Mouse (Mus musculus) forebrain, embryonic 13.5 days (tissue): ENCODE data around the gene Slfn9. TPM values are rescaled to one million over a fixed set of nuclear protein-coding genes. Genes with fewer than 3 reads are reported as not detected.
"Not testable (repeated sequence)": the region's sequence is repeated elsewhere in the genome, so short reads cannot be mapped to it uniquely, and the experiment has no call there.

Source experiments
- ATAC-seq: fragments of 200-750 bp; cut with Nextera tagmentation; 2 replicates; pipeline ENCODE4 v1.8.0; 2017
- H3K27ac ChIP-seq: fragments of 300-500 bp; sonication (generic); 2 replicates; pipeline ENCODE4 v1.5.1; 2015; ENCODE audit warnings: inconsistent platforms, mild to moderate bottlenecking, moderate library complexity
- H3K27me3 ChIP-seq: fragments of 300-500 bp; sonication (generic); 2 replicates; pipeline ENCODE4 v1.6.1; 2015; ENCODE audit warnings: mild to moderate bottlenecking, inconsistent platforms
- H3K36me3 ChIP-seq: fragments of 300-500 bp; sonication (generic); 2 replicates; pipeline ENCODE4 v1.6.1; 2015; ENCODE audit warnings: mild to moderate bottlenecking, inconsistent platforms; ENCODE audit not compliant: poor library complexity, severe bottlenecking
- H3K4me1 ChIP-seq: fragments of 300-500 bp; sonication (generic); 2 replicates; pipeline ENCODE4 v1.6.1; 2015; ENCODE audit warnings: inconsistent platforms
- H3K4me2 ChIP-seq: fragments of 300-500 bp; sonication (generic); 2 replicates; pipeline ENCODE4 v1.6.1; 2015; ENCODE audit warnings: inconsistent platforms, mild to moderate bottlenecking, moderate library complexity
- H3K4me3 ChIP-seq: fragments of 300-500 bp; sonication (generic); 2 replicates; pipeline ENCODE4 v1.5.1; 2015; ENCODE audit warnings: mild to moderate bottlenecking, inconsistent platforms
- H3K9ac ChIP-seq: fragments of 300-500 bp; sonication (generic); 2 replicates; pipeline ENCODE4 v1.6.1; 2015; ENCODE audit warnings: mild to moderate bottlenecking, inconsistent platforms
- H3K9me3 ChIP-seq: fragments of 300-500 bp; sonication (generic); replicated peaks from 2 replicates; pipeline ENCODE4 v1.6.1; 2016; ENCODE audit warnings: inconsistent platforms
- WGBS: fragments of 180-500 bp; shearing (Covaris S2); methylation state at CpG from one replicate; pipeline ENCODE4 v1.1.7; 2015; 5-methylcytosine and 5-hydroxymethylcytosine counted together
- polyA plus RNA-seq: library from polyadenylated mRNA; unstranded; fragments of >200 nt; fragmentation: Nextera tagmentation; extraction: Ambion mirVana; gene quantifications from 2 replicates; pipeline ENCODE4 v1.2.1, GENCODE M21; 2015

The Slfn9 gene
- polyA plus RNA-seq, 1 experiment from 2014 or later = 9.3 TPM

DNA sequence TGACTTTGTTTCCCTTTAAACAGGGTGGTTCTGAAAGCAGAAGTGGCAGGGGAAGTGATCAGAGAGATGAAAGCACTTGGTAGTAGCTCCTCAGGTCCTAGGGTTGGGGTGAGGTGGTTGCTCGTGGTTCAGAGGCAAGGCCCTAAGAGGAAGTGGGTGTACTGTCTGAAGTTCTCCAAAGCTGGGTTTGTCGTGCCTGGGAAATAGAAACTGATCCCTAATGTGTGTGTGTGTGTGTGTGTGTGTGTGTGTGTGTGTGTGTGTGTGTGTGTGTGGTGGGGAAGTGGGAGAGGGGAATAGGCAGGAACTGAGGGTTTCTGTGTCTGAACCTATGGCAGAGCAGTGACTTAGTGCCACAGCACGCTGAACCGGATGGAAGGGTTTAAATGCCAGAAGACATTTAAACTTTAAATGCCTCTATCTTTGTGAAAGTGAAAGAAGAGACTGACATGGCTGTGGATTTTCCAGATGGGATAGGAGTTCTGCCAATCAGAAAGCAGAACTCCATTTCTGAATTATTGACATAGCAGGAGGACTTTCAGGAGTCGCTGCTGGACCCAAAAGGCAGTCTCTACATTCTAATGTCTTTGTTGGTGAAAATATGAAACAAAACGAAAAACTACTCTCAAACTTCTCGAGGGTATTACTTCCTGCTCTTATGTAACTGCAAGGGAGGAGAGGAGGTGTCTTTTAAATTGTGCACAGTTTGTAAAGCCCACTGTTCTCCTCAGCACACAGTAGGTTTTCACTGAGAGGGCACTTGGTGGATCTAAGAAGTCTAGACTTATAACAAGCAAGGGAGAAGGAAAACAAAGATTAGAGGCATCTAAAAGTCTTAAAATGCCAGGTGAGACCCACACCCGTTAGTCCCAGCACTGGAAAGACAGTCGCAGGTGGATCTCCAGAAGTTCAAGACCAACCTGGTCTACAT is 38.8 kb downstream of the Slfn9 start:
- H3K4me2 ChIP-seq = no peak overlapping the region
- H3K4me3 ChIP-seq = no peak overlapping the region
- H3K27ac ChIP-seq = no peak overlapping the region
- no peaks in the 10 kb centered on the region for H3K36me3 ChIP-seq
- ATAC-seq = no peak
- peaks cover 60% of the 10 kb centered on the region for H3K27me3 ChIP-seq
- H3K9ac ChIP-seq = no peak overlapping the region
- 71% methylated on average over 9 of the region's 9 CpGs for WGBS
- no peaks in the 10 kb centered on the region for H3K9me3 ChIP-seq
- H3K4me1 ChIP-seq = no peaks in the 10 kb centered on the region

DNA sequence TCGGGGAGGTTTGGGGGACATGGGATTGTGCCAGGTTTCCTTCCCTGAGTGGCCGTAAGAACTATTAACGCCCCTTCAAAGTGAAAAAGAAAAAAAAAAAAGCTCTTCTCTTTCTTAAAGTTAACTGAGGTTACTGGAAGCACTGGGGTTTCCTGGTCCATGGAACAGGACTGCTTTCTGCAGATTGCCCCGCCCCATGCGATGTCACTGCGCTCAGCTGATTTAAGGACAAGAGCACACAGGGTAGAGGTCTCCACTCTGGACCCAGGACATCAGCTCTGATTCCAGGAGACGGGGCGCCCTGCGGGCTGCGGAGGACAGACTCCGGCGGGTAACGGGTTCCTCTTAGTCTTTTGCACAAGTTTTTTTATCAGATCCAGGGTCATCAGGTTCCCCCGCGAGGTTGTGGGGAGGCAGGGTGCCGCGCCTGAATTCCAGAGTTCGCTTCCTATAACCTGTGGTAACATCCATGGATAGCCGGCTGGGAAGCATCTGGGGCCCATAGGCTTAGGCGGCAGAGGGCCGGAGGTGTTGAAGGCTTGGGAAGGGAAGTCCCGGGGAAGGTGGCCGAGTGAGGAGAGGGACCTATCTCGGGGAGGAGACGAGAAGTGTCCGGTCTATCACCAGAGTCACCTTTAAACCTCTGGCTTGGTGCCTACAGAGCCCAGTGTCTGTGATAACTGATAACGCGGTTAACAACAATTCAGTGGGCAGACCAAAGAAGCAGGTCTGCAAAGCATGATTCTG is 39.6 kb downstream of the Slfn9 start:
- 13% methylated on average over 28 of the region's 28 CpGs for WGBS
- H3K27me3 ChIP-seq = peaks cover 60% of the 10 kb centered on the region
- no peaks in the 10 kb centered on the region for H3K36me3 ChIP-seq
- ATAC-seq = no peak
- H3K4me3 ChIP-seq = no peak overlapping the region
- H3K9ac ChIP-seq = 0 out of 2 replicates have a peak overlapping the region, but pooled peaks have one; percentile 19
- no peaks in the 10 kb centered on the region for H3K9me3 ChIP-seq
- H3K4me2 ChIP-seq = 0 out of 2 replicates have a peak overlapping the region, but pooled peaks have one; percentile 9
- H3K27ac ChIP-seq = no peak overlapping the region
- H3K4me1 ChIP-seq = no peaks in the 10 kb centered on the region

DNA sequence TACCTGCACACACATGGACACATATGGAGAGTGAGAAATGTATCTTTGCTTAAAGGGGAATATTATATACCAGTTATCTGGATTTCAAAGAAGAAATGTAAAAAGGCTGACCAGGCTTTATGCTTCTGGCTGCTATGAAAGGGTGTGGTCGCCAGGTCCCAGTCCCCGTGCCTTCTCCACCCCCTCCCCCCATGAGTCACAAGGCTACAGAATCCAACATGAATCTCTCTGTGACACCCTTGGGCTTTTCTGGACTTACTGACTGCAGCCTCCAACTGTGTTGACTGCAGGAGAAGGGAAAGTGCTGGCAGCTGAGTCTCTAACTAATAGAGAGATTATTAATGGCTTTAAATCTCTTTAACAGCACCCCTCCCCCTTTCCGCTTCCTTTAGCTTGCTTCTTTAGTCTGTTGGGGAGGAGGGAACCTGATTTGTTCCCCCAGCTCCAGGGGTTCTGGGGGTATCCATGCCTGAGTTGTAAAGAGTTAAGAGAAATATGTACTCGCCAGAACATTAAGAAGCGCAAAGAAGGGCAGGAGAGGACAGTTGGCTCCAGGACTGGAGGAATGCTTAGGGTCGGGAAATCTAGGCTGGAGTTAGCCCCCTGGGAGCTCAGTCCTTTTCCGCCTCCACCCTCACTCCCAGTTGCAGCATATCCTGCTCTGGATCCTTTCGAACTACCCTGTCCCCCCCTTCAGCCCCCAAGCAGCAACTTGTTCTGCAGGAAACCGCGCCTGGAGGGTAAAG is 40.7 kb downstream of the Slfn9 start, which contains the start of gene Slfn5:
Gene Slfn5, plus strand, starts transcription at position 614 of the 746 bp plus-strand sequence.
- Histone ChIP-seq H3K4me1 (no peaks in the 10 kb centered on the region), H3K27ac (no peak within 1 kb of the TSS), H3K9ac (0 out of 2 replicates have a peak within 1 kb of the TSS, but pooled peaks have one; percentile 19), H3K4me2 (0 out of 2 replicates have a peak within 1 kb of the TSS, but pooled peaks have one; percentile 9), H3K4me3 (no peak within 1 kb of the TSS), H3K27me3 (peaks cover 60% of the 10 kb centered on the region), H3K36me3 (no peaks in the 10 kb centered on the region), H3K9me3 (no peaks in the 10 kb centered on the region)
- no peak for ATAC-seq
- WGBS = 11% methylated on average over 10 of the region's 10 CpGs

DNA sequence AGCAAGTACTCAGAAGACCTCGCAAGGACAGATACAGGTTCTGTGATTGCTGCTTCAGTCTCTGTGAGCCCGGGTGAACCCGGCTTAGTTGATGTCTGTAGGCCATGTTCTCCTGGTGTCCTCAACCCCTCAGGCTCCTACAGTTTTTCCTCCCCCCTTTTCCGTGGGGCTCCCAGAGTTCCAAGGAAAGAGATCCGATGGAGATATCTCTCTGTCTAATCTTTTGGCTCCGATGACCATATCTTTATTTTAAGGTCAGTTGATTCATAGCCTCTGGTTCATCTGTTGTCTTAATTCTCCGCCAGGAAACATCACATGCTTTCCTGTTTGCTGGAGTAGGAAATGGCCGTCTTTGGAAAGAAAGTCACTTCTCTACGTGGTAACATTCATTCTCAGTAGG is 42.6 kb downstream of the Slfn9 start:
- ATAC-seq = no peak
- H3K27ac ChIP-seq = no peak overlapping the region
- no peaks in the 10 kb centered on the region for H3K36me3 ChIP-seq
- H3K4me3 ChIP-seq = no peak overlapping the region
- H3K4me1 ChIP-seq = no peaks in the 10 kb centered on the region
- no peaks in the 10 kb centered on the region for H3K9me3 ChIP-seq
- H3K4me2 ChIP-seq = no peak overlapping the region
- no peak overlapping the region for H3K9ac ChIP-seq
- peaks cover 52% of the 10 kb centered on the region for H3K27me3 ChIP-seq
- WGBS = 91% methylated on average over 9 of the region's 9 CpGs

DNA sequence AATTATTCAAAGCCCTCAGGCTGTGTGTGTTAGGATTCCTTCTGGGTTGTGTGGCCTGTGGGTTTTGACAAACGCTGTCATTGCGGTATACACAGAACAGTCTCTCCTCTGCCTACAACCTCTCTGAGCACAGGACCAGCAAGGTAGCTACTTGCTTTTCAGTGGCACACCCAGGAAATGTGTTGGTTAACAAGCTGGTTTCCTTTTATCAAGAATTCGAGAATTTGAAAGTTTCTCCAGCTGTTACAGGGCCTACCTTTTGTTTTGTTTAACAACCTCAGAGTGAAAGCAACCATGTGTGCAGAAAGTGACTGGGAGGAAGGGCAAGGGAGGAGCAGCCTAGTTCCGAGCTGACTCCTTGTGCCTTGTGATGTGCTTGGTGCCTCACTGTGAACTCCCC is 44.2 kb downstream of the Slfn9 start:
- Histone ChIP-seq H3K27me3 (peaks cover 38% of the 10 kb centered on the region), H3K36me3 (no peaks in the 10 kb centered on the region)
- 43% methylated on average over 4 of the region's 4 CpGs for WGBS

DNA sequence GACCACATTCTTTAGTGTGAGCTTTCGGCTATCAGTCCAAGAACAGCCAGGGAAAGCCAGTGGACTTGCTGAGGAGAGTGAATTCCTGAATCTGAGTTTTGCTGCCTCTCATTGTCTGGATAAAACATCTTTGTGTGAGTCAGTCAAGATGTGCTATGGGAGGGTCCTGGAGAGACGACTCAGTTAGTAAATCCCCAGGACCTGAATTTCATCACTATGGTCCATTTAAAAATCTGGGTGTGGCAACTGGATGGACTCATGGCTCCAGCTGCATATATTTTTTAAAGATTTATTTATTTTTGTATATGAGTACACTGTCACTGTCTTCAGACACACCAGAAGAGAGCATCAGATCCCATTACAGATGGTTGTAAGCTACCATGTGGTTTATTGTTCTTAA is 46.0 kb downstream of the Slfn9 start:
- Histone ChIP-seq H3K27me3 (peaks cover 20% of the 10 kb centered on the region), H3K27ac (no peak overlapping the region), H3K9ac (no peak overlapping the region), H3K4me2 (no peak overlapping the region), H3K36me3 (no peaks in the 10 kb centered on the region), H3K9me3 (no peaks in the 10 kb centered on the region), H3K4me1 (no peaks in the 10 kb centered on the region), H3K4me3 (no peak overlapping the region)
- no peak for ATAC-seq
- WGBS = 74% methylated on average over 2 of the region's 2 CpGs

More for the DNA sequence above, 44.2 kb downstream of the Slfn9 start:
- H3K9ac ChIP-seq = no peak overlapping the region
- H3K4me3 ChIP-seq = no peak overlapping the region
- no peak overlapping the region for H3K4me2 ChIP-seq
- no peak overlapping the region for H3K27ac ChIP-seq
- no peaks in the 10 kb centered on the region for H3K4me1 ChIP-seq
- H3K9me3 ChIP-seq = no peaks in the 10 kb centered on the region
- ATAC-seq = no peak

DNA sequence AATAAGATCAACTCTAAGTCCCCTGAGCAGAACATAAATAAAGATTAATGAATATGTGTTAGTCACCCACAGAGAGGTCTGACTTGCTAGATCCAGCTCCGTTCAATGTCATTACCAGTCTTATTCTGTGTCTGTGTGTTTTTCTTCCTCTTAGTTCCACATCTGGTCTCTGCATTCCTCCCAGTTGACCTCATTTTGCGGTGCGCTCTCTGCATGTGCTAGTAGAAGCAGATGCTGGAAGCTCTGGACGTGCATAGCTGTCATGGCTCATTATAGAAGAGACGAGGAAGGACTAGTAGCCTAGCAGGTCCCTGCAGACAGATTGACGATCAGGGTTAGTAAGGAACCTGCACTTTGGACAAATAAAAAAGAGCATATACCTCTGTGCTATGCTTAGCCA is 48.3 kb downstream of the Slfn9 start:
- Histone ChIP-seq H3K36me3 (no peaks in the 10 kb centered on the region), H3K9ac (no peak overlapping the region), H3K9me3 (no peaks in the 10 kb centered on the region), H3K4me3 (no peak overlapping the region), H3K27ac (no peak overlapping the region), H3K4me1 (no peaks in the 10 kb centered on the region), H3K27me3 (0 out of 2 replicates have a peak, but pooled peaks cover 3% of the 10 kb centered on the region), H3K4me2 (no peak overlapping the region)
- WGBS = 83% methylated on average over 6 of the region's 6 CpGs
- no peak for ATAC-seq

DNA sequence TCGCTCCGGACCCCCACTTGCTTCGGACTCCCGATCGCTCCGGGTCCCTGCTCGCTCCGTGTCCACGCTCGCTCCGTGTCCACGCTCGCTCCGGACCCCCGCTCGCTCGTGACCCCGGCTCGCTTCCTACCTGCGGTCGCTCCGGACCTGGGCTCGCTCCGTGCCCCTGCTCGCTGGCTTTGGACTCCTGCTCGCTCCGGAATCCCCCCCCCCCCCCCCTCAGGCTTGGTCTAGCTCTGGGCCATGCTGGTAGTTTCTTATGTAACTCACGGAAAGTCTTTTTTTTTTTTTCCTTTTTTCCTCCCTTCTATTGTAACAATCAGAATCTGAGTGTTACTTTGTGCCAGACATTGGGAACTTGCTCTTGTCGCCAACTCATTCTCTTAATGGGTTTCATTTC is 58.4 kb downstream of the Slfn9 start:
- Histone ChIP-seq H3K4me2 (peak overlapping the region; percentile 95), H3K4me3 (peak overlapping the region; percentile 51), H3K4me1 (peaks cover 14% of the 10 kb centered on the region), H3K27ac (no peak overlapping the region), H3K36me3 (no peaks in the 10 kb centered on the region), H3K9me3 (no peaks in the 10 kb centered on the region), H3K9ac (peak overlapping the region; percentile 48), H3K27me3 (peaks cover 79% of the 10 kb centered on the region)
- under 1% methylated on average over 29 of the region's 29 CpGs for WGBS
- no peak for ATAC-seq

DNA sequence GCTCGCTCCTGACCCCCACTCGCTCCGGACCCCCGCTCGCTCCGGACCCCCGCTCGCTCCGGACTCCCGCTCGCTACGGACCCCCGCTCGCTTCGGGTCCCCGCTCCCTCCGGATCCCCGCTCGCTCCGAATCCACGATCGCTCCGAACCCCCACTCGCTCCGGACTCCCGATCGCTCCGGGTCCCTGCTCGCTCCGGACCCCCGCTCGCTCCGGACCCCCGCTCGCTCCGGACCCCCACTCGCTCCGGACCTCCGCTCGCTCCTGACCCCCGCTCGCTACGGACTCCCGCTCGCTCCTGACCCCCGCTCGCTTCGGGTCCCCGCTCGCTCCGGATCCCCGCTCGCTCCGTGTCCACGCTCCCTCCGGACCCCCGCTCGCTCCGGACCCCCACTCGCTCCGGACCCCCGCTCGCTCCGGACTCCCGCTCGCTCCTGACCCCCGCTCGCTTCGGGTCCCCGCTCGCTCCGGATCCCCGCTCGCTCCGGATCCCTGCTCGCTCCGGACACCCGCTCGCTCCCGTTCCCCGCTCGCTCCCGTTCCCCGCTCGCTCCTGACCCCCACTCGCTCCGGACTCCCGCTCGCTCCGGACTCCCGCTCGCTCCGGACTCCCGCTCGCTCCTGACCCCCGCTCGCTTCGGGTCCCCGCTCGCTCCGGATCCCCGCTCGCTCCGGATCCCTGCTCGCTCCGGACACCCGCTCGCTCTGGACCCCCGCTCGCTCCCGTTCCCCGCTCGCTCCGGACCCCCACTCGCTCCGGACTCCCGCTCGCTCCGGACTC is 59.8 kb downstream of the Slfn9 start:
- not testable (repeated sequence) for H3K9me3 ChIP-seq, H3K36me3 ChIP-seq, H3K27ac ChIP-seq, ATAC-seq
- under 1% methylated on average over 109 of the region's 119 CpGs for WGBS
- H3K4me3 ChIP-seq = peak overlapping the region; percentile 51
- peaks cover 78% of the 10 kb centered on the region for H3K27me3 ChIP-seq
- H3K4me1 ChIP-seq = peaks cover 14% of the 10 kb centered on the region
- H3K9ac ChIP-seq = peak overlapping the region; percentile 56
- H3K4me2 ChIP-seq = peak overlapping the region; percentile 95

DNA sequence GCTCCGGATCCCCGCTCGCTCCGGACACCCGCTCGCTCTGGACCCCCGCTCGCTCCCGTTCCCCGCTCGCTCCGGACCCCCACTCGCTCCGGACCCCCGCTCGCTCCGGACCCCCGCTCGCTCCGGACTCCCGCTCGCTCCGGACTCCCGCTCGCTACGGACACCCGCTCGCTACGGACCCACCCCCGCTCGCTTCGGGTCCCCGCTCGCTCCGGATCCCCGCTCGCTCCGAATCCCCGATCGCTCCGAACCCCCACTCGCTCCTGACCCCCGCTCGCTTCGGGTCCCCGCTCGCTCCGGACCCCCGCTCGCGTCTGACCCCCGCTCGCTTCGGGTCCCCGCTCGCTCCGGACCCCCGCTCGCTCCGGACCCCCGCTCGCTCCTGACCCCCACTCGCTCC is 60.5 kb downstream of the Slfn9 start:
- WGBS = 0% methylated on average over 47 of the region's 63 CpGs
- ATAC-seq, H3K9me3 ChIP-seq, H3K36me3 ChIP-seq, H3K27ac ChIP-seq: not testable (repeated sequence)
- Histone ChIP-seq H3K4me3 (peak overlapping the region; percentile 51), H3K27me3 (peaks cover 74% of the 10 kb centered on the region), H3K4me1 (peaks cover 14% of the 10 kb centered on the region), H3K4me2 (peak overlapping the region; percentile 95), H3K9ac (peak overlapping the region; percentile 56)

DNA sequence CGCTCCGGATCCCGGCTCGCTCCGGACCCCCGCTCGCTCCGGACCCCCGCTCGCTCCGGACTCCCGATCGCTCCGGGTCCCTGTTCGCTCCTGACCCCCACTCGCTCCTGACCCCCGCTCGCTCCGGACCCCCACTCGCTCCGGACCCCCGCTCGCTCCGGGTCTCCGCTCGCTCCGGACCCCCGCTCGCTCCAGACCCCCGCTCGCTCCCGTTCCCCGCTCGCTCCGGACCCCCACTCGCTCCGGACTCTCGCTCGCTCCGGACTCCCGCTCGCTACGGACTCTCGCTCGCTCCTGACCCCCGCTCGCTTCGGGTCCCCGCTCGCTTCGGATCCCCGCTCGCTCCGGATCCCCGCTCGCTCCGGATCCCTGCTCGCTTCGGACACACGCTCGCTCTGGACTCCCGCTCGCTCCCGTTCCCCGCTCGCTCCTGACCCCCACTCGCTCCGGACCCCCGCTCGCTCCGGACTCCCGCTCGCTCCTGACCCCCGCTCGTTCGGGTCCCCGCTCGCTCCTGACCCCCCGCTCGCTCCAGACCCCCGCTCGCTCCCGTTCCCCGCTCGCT is 61.2 kb downstream of the Slfn9 start:
- under 1% methylated on average over 76 of the region's 85 CpGs for WGBS
- not testable (repeated sequence) for H3K9me3 ChIP-seq, H3K36me3 ChIP-seq, H3K27ac ChIP-seq, ATAC-seq
- Histone ChIP-seq H3K4me1 (peaks cover 14% of the 10 kb centered on the region), H3K9ac (0 out of 2 replicates have a peak overlapping the region, but pooled peaks have one; percentile 56), H3K27me3 (peaks cover 74% of the 10 kb centered on the region), H3K4me3 (peak overlapping the region; percentile 51), H3K4me2 (peak overlapping the region; percentile 95)
